Mouse (Mus musculus) ES-E14 (cell line): ENCODE measurements around the gene Fxyd7.

Source experiments
- MAFK ChIP-seq: IDR thresholded peaks from 2 replicates; pipeline ENCODE4 v1.6.1; 2014; ENCODE audit warnings: mild to moderate bottlenecking, low read depth, low read length, inconsistent platforms; ENCODE audit not compliant: insufficient read depth
- ZC3H11A ChIP-seq: IDR thresholded peaks from 2 replicates; pipeline ENCODE4 v1.6.1; 2012; ENCODE audit warnings: low read depth, mild to moderate bottlenecking, inconsistent platforms, low read length, borderline replicate concordance

GRCm38 (mm10) chr7:31012971-31013370 is 38.3 kb downstream of the Fxyd7 start:
- no peak for TF ChIP-seq MAFK
- TF ChIP-seq ZC3H11A = no peak
